Mouse (Mus musculus) CH12.LX (cell line): ENCODE data around the gene Sec31a.

Source experiments
- ELF1 ChIP-seq: IDR thresholded peaks from 2 replicates; pipeline ENCODE4 v1.6.1; 2014; ENCODE audit warnings: low read depth, mild to moderate bottlenecking, inconsistent platforms, low read length, improper control_type of control experiment
- MAX ChIP-seq: IDR thresholded peaks from 2 replicates; pipeline ENCODE4 v1.6.1; 2011; ENCODE audit warnings: low read length, improper control_type of control experiment
- RCOR1 ChIP-seq: conservative IDR thresholded peaks from 2 replicates; pipeline ENCODE4 v1.6.1; 2012; ENCODE audit warnings: low read depth, mild to moderate bottlenecking, inconsistent platforms, low read length, improper control_type of control experiment

DNA sequence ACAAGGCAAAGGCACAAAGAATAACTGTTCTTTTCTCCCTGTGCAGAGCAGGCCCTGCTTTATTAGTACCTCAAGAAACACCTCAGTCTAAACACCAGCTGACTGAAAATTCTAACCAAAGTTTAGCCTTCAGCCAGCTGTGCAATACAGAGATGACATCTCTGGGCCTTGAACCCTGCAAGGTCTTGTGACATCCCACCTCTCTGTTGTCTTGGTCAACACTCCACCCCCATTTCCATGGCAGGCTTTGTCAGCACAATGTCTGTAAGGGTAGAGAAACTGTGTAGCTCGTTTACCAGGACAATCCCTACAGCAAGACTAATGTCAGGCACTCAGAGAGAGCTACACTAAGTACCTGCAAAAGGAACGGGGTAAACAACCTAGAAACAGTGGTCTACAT, 38.7 kb downstream of the Sec31a start:
- TF ChIP-seq MAX (no peak), RCOR1 (no peak), ELF1 (no peak)
